Mouse (Mus musculus): ENCODE results near the gene Nkx3-2. TPM values are rescaled to one million over a fixed set of nuclear protein-coding genes. Genes with fewer than 3 reads are reported as not detected.

Gene Nkx3-2
- 0.07 TPM in 1 of 2 replicates, not detected in the other for polyA plus RNA-seq (2015; fragmentation: Nextera tagmentation; extraction: Ambion mirVana)

GRCm38 (mm10) chr5:41763731-41764721 lies at the start of gene Nkx3-2:
Gene Nkx3-2, minus strand, starts transcription at chr5:41764501.

Other genes starting within 250 kb of the Nkx3-2 start
- 48.8 and 49.4 TPM in 2 replicates for gene Rab28, start 56.3 kb downstream of the Nkx3-2 start, polyA plus RNA-seq (2015; fragmentation: Nextera tagmentation; extraction: Ambion mirVana)
- 13.6 and 13.9 TPM in 2 replicates for gene Bod1l, start 79.8 kb upstream of the Nkx3-2 start, polyA plus RNA-seq (2015; fragmentation: Nextera tagmentation; extraction: Ambion mirVana)